Mouse (Mus musculus) 416B (cell line): ENCODE measurements around the gene Fam131a.
A peak's percentile ranks its signal among the peaks of the same experiment; 100 is the strongest.
"Not testable (repeated sequence)": the region's sequence is repeated elsewhere in the genome, so short reads cannot be mapped to it uniquely, and the experiment has no call there.

ENCODE experiments used
- DNase-seq: peaks from one replicate; pipeline ENCODE4 v3.0.0; 2011; ENCODE audit warnings: low read depth

Fam131a gene

GRCm38 (mm10) chr16:20693111-20693701 lies at the start of gene Fam131a:
TSS of gene Fam131a (plus strand) at chr16:20693241.
- DNase-seq, result no peak

DNA sequence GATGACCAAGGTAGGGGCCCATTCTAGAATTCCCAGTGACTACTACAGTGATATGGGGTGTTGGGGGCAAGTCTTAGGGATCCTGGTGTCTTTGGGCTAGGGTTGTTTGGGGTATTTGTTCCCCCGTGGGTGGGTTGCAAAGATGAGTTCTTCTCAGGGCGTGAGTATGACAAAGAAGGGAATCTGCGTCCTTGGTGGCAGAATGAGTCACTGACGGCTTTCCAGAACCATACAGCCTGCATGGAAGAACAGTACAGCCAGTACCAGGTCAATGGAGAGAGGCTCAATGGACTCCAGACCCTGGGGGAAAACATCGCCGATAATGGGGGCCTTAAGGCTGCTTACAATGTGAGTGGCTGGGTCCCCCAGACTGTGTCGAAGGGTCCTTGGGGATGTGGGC lies 49.1 kb upstream of the Fam131a start:
- DNase-seq, result no peak

GRCm38 (mm10) chr16:20651076-20651946 lies 41.7 kb upstream of the Fam131a start, which contains the start of gene Psmd2:
TSS of gene Psmd2 (plus strand) at chr16:20651652.
- peak; percentile 92 for DNase-seq

GRCm38 (mm10) chr16:20651947-20652310 lies 41.1 kb upstream of the Fam131a start:
- no peak for DNase-seq

DNA sequence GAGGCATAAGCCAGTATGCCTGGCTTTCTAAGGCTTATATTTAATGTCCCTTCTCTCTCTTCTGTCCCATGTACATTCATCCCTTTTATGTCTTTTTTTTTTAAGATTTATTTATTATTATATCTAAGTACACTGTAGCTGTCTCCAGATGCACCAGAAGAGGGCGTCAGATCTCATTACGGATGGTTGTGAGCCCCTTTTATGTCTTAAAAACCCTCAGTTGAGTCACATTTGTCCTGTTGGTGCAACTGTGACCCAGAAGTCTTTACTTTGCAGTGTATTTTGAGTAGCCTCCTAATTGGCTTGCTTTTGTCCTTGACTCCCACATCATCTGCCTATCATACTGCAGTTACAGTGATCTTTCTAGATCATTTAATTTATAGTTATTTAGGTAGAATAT lies 39.7 kb upstream of the Fam131a start:
- DNase-seq, result peak; percentile 64

- no peak for DNase-seq
Observed at GRCm38 (mm10) chr16:20657661-20658060, 35.4 kb upstream of the Fam131a start.

- not testable (repeated sequence) for DNase-seq
Observed at GRCm38 (mm10) chr16:20668013-20668412, 25.0 kb upstream of the Fam131a start, which contains the start of gene Eif4g1. TSS of gene Eif4g1 (plus strand) at chr16:20668313.

- DNase-seq, result no peak
Observed at GRCm38 (mm10) chr16:20670291-20670690, 22.8 kb upstream of the Fam131a start.

DNA sequence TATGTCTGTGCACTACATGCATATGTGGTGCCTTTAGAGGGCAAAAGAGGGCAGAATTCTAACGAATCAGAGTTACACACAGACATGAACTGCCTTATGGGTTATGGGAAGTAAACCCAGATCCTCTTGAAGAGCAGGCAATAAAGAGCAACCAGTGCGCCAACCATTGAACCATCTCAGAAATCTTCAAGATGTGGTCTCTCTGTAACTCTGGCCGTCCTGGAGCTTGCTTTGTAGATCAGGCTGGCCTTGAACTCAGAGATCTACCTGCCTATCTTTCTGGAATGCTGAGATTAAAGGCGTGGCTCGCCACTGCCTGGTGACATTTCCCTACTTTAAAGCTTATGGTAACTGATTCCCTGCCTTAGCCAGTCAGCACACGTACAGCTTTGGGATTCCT lies 21.2 kb upstream of the Fam131a start:
- DNase-seq, result peak; percentile 84

GRCm38 (mm10) chr16:20672500-20672902 lies 20.5 kb upstream of the Fam131a start:
- DNase-seq, result peak; percentile 95

DNA sequence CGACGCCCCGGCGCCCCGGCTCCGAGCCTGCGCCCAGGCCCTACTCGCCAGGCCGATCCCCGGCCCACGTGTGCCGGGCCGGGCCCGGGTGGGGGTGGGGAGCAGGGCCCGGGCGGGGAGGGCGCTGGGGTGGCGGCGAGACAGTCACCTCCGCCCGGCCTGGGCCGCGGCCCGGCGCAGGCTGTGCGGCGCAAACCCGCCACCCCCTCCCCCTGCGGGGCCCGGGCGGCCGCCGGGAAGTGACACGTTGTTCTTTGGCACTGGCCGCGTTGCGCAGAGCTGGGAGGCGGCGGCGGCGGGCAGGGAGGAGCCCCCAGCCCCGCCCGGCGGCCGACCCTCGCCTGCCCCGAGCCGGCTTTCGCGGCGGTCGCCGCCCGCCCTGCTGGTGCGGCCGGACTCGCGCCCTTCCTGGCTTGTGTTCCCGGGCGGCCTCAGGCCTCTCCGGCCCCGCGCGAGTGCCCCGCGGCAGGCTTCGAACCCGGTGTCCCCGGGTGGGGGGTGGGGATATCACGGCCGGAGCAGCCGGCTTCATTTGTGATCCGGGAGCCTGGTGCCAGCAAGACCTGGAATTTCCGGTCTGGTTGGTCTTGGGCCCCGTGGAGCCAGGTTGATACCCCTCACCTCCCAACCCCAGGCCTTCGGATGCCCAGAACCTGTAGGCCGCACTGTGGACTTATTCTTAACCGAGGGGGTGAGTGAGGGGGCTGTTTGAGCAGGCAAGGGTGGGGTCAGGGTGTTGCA lies 19.9 kb upstream of the Fam131a start:
- DNase-seq, result no peak

DNA sequence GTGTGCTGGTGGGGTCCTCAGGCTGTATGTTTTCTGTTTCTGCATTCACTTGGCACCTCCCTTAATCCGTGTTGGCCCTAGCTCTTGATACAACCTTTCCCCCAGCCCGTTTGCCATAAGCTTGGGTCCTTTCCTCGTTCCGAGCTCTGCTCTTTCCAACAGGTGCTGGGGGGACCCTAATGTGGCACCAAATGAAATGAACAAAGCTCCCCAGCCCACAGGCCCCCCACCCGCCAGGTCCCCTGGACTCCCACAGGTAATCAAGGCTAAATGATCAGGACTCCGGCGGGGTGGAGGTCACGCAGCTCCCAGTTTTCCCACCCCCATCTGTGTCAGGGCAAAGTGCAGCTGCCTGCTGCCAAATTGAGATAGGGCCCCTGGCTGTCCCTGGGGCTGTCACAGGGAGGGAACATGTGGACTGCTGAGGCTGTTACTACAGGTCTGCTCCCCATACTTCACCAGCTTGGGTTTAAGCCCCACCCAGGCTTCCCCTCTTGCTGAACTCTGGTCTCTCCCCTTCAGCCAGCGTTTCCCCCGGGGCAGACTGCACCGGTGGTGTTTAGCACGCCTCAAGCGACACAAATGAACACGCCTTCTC lies 19.2 kb upstream of the Fam131a start:
- DNase-seq, result peak; percentile 61

- no peak for DNase-seq
Observed at GRCm38 (mm10) chr16:20675213-20675612, 17.8 kb upstream of the Fam131a start.

DNA sequence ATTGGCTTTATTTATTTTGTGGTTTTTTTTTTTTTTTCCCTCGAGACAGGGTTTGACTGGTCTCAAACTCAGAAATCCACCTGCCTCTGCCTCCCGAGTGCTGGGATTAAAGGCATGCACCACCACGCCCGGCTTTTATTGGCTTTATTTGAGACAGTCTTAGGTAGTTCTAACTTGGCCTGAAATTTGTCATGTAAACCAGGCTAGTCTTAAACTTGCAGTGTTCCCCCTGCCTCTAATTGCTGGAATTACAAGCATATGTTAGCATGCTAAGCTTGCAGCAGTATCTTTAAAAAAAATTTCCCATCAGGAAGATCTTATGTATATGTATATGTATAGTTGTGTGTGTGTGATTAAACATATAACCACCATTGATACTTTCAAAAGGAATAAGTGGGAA lies 16.3 kb upstream of the Fam131a start:
- DNase-seq, result peak; percentile 48

GRCm38 (mm10) chr16:20677380-20677779 lies 15.7 kb upstream of the Fam131a start:
- DNase-seq, result no peak

DNA sequence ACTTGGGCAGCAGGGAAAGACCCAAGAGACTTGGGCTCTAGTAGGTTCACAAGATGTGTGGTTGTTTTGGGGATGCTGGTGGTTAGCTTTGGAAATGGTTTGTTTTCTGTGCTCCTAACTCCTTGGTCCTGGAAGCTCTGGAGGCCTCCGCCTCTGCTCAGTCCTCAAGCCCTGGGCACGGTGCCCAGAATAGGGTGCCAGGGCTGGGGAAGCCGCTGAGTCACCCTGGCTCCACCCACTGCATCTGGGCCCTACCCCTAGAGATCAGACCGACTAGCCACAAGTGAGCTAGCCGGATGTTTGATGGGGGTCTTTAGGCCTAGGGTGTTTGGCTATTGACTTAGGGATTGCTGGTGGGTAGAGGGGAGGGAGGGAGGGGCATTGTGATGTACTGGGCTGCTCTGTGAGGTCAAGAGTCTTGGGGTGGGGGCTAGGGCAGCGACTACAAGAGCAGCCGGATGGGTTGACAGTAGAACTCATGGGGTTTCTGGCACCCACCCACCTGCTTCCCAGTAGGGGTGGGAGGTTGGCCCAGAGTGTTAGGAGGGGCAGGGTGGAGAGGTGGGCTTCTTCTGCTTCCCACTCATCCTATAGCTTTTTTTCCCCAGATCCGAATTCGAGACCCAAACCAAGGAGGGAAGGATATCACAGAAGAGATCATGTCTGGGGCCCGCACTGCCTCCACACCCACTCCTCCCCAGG lies 14.9 kb upstream of the Fam131a start:
- peak; percentile 90 for DNase-seq

DNA sequence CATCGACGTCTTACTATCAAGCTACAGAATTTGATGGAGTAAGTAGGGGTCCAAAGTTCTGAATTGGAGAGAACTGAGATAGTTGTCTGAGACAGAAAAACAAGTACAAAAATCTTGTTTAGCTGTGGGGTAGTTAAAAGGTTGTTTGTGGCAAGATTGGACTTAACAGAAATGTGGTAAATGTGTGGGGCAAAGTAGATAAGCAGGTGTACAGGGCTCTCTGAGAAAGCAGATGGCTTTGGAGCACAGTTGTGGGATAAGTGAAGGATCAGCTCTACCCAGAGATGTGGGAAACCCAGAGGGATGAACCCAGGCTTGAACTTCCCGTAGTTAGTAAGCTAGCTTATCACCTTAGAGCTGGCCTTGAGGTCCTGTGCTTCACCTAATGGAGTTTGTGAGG lies 2.3 kb upstream of the Fam131a start:
- DNase-seq, result no peak

GRCm38 (mm10) chr16:20691617-20692016 lies 1.4 kb upstream of the Fam131a start:
- no peak for DNase-seq

GRCm38 (mm10) chr16:20692241-20692965 lies 638 bp upstream of the Fam131a start:
- DNase-seq, result no peak

GRCm38 (mm10) chr16:20694781-20695180 lies 1.7 kb downstream of the Fam131a start:
- no peak for DNase-seq
